Mouse (Mus musculus) retina, adult 2 months (tissue): Measurements from ENCODE around the gene Sh2d7.
"Not testable (repeated sequence)": the region's sequence is repeated elsewhere in the genome, so short reads cannot be mapped to it uniquely, and the experiment has no call there.

ENCODE experiments used
- DNase-seq: peaks from one replicate; pipeline ENCODE4 v3.0.0-alpha.2; 2012; ENCODE audit warnings: low read depth, low spot score

Gene Sh2d7

DNA sequence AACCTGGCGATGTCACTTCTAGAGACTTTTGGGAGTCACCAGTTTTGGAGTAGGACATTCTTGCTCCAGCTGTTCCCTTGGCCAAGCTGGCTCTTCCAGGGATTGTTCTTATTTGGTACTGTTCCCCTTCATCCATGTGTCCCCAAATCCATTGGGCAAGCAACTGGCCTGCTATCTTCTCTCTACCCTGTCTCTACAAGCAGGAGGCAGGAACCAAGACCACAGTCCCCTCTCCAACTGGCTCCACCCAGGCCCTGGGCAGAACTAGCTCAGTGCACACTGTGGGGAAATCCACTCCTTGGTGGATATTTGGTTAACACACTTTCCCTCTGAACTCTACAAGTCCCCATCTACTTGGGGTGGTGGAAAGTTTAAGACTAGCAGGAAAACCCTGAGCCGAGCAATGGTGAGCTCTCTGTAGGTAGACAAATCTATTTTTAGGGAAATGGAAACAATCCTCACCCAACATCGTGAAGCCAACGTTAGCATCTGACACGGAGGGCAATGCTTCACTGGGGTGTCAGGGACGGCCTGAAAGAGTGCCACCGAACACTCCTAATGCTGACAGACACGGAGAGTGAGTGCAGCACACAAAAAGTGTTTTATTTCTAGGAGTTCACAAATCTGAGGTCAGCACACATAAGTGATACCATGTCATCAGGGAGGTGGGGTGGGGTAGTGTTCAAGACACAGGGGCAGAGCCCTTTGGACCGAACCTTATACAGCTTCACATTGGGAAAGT is 5.6 kb downstream of the Sh2d7 start:
- no peak for DNase-seq

DNA sequence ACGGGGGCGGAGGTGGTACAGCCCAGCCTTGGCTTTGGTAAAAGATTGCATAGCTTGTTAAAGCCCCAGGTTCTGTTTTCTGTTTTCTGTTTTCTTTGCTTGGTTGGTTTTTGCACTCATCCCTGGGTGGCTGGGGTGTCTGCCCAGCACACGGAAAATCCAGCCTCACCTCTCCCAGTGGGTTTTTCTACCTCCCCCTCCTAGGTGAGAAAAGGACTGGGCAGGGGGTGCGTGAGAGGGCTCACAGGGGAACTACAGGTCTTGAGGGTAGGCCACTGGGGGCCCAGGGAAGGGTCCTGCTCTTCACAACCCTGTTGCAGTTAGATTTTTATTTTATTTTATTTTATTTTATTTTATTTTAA is 6.2 kb downstream of the Sh2d7 start:
- no peak for DNase-seq

DNA sequence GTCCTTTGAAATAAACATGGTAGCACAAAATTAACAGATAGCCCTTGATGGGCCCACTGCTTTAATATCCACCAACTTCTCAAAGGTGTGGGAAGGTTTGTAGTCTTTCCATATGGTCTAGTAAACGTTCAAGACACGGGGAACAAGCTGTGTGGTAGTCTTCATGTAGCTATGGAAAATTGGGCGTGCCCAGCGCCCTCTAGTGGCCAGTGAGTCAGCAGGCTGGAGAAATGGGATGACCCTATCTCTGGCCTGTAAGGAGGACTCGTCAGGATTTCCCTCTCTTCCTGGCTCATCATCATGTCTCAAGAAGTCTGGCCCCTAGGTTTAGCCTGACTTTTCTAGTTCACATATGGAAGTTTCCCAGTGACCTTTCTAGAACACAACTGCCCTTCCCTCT is 8.8 kb downstream of the Sh2d7 start:
- DNase-seq: peak; percentile 59

DNA sequence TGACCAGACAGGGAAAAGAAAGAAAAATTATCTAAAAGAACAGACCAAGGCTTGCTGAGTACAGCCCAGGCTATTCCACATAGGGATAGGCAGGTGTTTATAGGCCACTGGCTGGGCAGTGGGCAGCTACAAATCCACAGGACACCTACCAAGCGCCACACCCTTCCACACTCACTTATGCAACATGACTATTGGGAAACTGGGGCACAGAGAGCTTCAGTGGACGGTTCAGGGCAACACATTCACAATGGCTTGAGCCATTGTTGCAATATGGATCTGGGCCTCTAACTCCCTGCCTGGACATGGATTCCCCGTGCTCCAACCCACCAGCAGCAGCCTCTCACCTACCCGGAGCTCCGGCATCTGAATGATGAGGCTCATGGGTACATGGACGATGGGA is 10.6 kb downstream of the Sh2d7 start:
- no peak for DNase-seq

DNA sequence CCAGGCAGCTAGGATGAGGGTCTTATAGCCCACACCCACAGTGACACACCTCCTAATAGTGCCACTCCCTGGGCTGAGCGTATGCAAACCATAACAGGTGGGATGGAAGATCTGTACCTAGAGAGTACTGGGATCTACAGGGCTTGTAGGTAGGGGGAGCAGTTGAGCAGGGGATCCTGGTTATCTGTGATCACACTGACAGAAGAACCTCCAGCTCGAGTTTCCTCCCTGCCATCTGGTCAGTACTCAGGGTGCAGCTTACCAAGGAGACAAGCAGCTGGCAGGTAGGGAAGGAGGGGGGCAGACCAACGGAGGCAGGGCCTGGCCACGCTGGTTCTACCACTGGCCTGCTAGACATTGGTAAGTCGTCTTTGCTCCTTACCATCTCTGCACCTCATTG is 13.6 kb downstream of the Sh2d7 start:
- DNase-seq: peak; percentile 26

DNA sequence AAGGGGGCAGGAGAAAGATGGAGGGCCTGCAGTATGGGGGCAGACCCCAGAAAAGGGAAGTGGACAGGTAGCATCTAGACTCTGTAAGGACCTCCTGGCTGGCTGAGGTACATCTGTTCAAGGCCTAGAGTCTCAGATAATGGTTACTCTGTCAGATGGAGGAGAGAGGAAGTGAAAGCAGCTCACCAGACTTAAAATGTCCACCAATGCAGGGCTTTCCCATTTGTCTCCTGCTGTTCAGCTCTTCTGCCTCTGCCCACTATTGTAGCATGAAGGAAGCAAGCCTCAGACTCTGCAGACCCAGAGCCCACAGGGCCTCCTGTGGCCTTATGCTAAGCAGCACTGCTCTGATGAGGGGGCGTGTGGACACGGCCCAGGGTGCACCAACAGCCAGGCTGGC is 16.3 kb downstream of the Sh2d7 start:
- DNase-seq: no peak

DNA sequence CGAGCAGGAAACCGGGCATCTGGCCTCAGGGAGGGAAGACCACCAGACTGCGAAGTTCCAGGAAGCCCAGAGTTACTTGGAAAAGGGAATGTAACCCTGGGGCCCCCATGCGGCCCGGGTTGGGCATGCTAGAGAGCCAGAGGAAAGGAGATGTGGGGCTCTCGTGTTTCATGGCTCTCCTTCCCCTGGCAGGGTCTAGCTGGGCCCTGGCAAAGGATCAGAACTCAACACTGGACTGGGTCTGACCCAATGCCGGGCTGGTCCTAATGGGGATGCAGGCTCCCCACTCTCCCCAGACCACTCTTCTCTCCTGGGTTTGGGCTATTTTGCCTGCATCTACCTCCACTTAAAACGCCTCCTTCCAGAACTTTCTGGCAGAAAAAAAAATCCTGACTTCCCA is 19.9 kb downstream of the Sh2d7 start:
- no peak for DNase-seq

DNA sequence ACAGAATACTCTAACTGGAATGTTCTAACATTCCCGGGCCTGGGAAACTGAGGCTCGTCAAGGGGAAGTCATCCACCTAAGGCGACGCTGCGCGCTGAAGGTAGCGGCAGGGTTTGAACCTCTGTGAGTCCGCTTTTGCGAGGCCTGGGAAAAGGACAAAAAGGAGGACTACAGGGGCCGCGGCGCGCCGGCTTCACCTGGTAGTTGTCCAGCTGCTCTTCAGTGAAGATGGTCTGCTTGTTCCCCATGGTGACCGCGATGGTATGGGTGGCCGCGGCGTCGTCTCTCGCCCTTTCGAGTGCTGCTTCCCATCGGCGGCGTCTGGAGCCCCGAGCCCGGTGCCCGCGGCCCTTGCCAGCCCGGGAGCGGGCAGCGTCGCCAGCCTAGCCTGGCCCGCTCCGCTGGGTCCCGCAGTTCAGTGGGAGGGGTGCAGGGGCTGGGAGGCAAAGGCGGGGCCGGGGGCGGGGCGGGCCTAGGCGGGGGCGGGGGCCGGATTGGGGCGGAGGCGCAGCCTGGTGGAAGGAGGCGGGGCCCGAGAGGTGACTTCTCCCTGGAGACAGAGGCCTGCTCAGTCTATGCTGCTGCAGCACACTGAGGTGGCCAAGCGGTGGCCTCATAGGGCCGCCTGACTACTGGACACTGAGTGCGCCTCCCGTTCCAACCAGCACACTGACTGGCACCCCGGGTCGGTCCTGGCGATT is 21.1 kb downstream of the Sh2d7 start, which contains the start of gene Cib2:
Gene Cib2 (minus strand): TSS at position 448 of the 701 bp plus-strand sequence.
- peak; percentile 32 for DNase-seq

DNA sequence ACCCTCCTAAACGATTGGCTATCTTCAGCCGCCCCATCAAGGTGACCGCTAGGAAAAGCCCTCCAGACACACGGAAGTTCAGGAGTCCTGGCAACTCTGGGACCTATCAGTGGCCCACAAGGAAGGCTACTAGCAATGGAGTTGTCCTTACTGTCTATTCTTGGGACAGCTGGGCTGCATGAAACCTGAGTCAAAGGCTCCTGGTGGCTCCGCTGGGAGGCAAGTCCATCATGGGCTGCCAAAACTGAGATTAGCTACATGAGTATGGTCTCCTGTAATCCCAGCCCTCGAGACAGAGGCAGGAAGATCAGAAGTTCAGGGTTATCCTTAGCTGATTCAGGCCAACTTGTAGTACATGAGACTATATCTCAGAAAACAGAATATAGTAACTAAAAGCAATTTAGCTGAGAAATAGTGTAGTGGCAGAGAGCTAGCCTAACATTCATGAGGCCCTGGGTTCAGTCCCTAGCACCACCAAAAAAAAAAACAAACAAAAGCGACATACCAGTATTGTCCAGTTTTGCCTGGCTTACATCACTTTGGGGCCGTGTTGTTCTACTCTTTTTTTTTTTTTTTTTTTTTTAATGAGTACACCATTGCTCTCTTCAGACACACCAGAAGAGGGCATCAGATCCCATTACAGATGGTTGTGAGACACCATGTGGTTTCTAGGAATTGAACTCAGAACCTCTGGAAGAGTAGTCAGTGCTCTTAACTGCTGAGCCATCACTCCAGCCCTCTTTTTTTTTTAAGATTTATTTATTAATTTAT is 22.2 kb downstream of the Sh2d7 start:
- DNase-seq: no peak

DNA sequence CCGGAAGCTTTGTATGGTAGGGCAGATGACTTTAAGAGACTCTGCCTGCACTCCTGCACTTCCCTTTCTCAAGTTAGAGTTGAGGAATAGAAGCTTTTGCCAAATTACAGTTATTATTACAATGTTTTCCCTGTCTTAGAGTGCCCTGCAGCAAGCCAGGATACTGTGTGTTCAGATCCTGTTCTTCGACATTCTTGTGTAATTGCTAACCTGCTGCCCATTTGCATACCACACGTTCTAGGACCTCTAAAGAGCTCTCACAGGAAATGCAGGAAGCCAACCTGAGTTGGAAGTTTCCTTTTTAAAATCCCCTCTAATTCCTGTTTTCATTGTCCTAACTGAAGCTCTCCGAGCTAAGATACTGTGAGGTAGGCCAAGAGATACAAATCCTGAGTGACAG is 28.2 kb downstream of the Sh2d7 start:
- no peak for DNase-seq

DNA sequence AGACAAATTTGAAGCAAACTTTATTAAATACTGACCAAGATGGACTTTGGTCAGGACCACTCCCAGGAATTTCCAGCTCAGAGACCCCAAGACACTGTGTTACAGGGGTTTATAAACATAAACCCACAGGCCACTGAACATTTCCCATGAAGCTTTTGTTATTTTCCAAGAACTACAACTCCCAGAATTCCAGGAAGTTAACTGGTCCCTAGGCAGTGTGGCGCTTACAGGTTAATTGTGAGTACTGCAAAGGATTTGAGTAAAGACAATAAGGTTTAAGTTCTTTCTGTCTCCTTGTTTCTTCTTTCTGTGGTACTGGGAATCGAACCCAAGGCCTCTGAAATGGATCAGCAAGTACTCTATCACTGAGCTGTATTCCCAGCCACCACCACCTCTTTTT is 29.9 kb downstream of the Sh2d7 start:
- no peak for DNase-seq

DNA sequence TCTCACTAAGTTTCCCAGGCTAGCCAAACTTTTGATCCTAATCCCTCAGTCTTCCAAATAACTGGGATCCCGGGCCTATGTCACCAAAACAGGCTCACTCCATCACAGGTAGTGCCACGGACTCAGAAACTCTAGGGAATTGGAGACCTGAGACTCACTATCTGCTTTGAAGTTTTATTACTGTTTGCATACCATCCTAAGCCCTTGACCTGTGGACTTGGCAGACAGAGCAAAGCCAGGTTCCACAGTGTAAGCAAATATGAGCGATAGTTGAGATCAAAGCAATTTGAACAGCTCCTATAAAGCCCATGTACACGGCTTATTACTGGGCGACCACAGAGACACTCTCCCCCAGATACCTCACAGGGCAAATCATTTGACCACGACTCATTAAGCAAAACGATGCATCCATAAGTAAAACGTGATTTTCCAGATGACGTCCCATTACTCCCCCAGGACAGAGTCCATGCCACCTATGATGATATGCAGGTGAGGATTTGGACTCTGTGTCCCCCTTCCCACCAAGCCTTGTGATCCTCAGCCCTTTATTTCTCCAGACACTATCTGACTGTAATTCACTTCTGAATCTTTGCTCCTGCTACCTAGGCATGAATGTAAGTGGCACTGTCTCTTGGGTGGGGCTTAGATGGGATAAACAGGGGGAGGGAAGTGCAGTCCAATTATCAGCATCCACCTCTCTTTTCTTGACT is 32.5 kb downstream of the Sh2d7 start:
- no peak for DNase-seq

DNA sequence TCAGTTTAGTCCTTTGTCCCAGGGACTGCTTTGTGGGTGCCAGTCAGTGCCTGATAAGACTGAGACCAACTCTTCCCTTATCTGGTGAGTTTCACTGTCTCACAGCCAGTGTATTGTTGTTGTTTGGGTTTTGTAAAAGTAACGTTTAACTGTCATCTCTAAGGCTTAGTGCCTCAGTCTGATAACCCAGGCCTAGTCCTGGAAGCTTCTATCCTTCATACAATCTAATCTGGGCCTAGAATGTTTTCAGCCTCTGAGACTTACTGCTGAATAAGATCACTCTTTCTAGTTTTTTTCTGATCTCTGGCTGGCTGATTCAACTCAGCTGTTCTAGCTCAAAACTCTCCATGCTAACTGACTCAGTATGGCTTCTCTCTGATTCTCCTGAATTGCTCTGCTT is 44.9 kb downstream of the Sh2d7 start:
- DNase-seq: no peak

DNA sequence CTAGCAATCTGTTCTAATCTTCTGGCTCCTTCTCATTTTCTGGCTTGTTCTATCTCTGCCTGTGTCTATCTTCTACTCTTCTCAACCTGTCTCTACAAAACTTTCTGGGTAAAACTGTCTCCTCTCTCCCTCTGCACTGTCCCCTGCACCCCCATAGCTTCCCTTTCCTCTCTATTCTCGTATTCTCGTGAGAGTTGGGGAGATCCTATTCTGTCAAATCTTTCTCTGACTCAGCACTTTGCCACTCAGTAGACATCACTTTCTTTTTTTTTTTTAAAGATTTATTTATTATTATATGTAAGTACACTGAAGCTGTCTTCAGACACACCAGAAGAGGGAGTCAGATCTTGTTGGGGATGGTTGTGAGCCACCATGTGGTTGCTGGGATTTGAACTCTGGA is 45.3 kb downstream of the Sh2d7 start:
- not testable (repeated sequence) for DNase-seq

DNA sequence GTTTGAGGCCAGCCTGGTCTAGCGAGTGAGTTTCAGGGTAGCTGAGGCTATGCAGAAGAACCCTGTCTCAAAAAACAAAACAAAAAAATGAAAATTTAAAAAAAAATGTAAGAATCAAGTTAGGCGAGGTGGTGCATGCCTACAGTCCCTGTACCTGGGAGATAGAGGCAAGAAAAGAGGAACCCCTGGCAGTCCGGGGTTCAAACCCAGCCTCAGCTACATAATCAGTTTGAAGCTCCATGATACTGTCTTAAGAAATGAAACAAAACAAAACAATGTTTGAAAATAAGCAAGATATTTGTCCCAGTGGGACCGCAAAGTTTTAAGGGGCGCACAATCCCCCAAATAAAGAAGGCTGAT is 47.0 kb downstream of the Sh2d7 start:
- no peak for DNase-seq

DNA sequence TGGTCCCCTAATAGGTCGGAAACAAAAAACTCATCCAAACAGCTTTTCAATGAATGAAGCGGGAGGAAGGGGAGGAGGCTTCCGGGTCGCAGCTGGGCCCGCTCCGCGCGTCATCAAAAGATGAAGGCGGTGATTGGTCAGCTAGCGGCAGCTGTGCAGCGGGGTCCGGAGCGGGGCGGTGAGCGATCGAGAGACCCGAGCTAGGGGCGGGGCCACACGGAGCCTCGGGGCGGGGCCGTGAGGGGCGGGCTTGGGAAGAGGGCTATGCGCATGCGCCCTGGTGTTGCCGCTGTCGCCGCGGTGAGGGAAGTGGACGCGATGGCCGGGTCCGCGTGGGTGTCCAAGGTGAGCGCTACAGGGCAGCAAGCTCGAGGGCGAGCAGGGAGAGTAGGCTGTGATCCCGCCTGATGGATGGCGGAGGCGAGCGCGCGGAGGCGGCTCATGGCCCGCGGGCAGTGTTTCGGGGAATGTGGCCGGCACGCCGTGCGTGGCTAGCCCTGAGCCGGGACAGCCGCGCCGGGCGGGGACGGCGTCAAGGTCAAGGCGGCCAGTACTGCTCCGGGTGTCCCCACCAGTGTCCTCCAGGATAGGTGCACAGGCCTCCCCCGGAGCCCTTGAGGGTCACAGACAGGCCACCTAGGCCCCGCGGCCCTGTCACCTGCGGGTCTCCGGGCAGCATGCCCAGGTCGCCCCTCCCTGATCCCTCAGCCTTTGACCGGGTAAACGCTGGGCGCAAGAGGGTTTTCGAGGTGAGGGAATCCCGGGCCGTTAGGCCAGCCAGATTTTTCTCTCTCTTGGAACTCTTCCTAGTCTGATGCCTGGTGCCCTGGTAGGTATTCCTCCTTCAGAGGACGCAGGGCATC is 47.6 kb downstream of the Sh2d7 start, which contains the start of gene Idh3a:
Gene Idh3a (plus strand): TSS at position 136 of the 863 bp plus-strand sequence.
- peak; percentile 79 for DNase-seq

DNA sequence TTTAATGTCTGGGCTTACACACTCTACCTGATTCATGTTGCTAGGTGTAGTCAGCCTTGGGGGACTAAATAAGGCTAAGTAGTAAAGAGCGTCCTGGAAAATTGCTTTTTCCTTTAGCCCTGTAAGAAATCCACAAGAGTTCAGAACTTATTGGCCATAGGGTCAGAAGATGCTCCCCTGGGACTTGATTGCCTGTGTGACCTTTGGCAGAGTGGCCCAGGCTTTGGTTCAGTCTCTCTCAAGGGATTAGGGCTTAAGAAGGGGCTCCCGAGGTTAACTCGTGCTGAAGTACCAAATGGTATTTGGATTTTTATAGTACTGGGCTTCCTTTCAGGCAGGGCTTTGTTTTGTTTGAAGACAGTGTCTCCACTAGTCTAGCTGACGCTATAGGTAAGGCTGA is 49.1 kb downstream of the Sh2d7 start:
- no peak for DNase-seq

DNA sequence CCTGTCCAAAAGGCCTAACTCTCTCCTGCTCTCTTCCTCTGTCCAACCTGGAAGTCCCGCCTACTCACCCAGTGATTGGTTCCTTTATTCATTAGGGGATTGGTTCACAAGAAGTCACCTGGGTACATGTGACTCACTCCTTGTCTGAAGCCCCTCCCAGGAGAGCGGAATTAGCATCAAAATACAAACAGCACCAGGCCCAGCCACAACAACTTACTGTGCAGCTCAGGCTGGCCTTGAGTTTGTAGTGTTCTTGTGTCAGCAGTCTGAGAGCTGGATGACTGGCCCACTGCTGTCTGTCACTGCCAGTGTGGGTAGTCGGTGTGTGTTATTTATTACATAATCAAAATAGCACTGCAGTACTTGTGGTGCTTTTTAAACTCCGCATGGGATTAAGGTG is 54.9 kb downstream of the Sh2d7 start:
- not testable (repeated sequence) for DNase-seq
